Mouse (Mus musculus) forebrain, embryonic 11.5 days (tissue): Measurements from ENCODE around the gene Grik2. TPM values are rescaled to one million over a fixed set of nuclear protein-coding genes. Genes with fewer than 3 reads are reported as not detected.
"Not testable (repeated sequence)": the region's sequence is repeated elsewhere in the genome, so short reads cannot be mapped to it uniquely, and the experiment has no call there.

ENCODE experiments used
- ATAC-seq: fragments of 200-750 bp; cut with Nextera tagmentation; replicated peaks from 2 replicates; pipeline ENCODE4 v1.8.0; 2017; ENCODE audit warnings: moderate TSS enrichment; ENCODE audit not compliant: low FRiP score
- DNase-seq: peaks from one replicate; pipeline ENCODE4 v3.0.0-alpha.2; 2017; ENCODE audit warnings: low spot score
- H3K27ac ChIP-seq: fragments of 300-500 bp; sonication (generic); 2 replicates; pipeline ENCODE4 v1.5.1; 2014; ENCODE audit warnings: low read depth, low read length
- H3K27me3 ChIP-seq: fragments of 300-500 bp; sonication (generic); 2 replicates; pipeline ENCODE4 v1.6.1; 2014; ENCODE audit warnings: mild to moderate bottlenecking, low read length, mixed read lengths; ENCODE audit not compliant: control insufficient read depth, insufficient read depth
- H3K36me3 ChIP-seq: fragments of 300-500 bp; sonication (generic); 2 replicates; pipeline ENCODE4 v1.6.1; 2014; ENCODE audit warnings: mild to moderate bottlenecking, low read length, moderate library complexity, mixed read lengths; ENCODE audit not compliant: control insufficient read depth, insufficient read depth
- H3K4me1 ChIP-seq: fragments of 300-500 bp; sonication (generic); replicated peaks from 2 replicates; pipeline ENCODE4 v1.6.1; 2014; ENCODE audit warnings: low read length, mixed read lengths; ENCODE audit not compliant: control insufficient read depth, insufficient read depth
- H3K4me2 ChIP-seq: fragments of 300-500 bp; sonication (generic); 2 replicates; pipeline ENCODE4 v1.6.1; 2014; ENCODE audit warnings: low read depth, mild to moderate bottlenecking, low read length, moderate library complexity, mixed read lengths; ENCODE audit not compliant: severe bottlenecking
- H3K4me3 ChIP-seq: fragments of 300-500 bp; sonication (generic); 2 replicates; pipeline ENCODE4 v1.5.1; 2014; ENCODE audit warnings: low read depth, low read length
- H3K9ac ChIP-seq: fragments of 300-500 bp; sonication (generic); 2 replicates; pipeline ENCODE4 v1.6.1; 2014; ENCODE audit warnings: low read length
- H3K9me3 ChIP-seq: fragments of 300-500 bp; sonication (generic); 2 replicates; pipeline ENCODE4 v1.6.1; 2016; ENCODE audit warnings: low read length, mixed read lengths; ENCODE audit not compliant: control insufficient read depth
- WGBS: fragments of 180-500 bp; shearing (Covaris S2); extraction: QIAGEN DNeasy Blood & Tissue Kit; methylation state at CpG from one replicate; pipeline ENCODE4 v1.1.7; 2014; 5-methylcytosine and 5-hydroxymethylcytosine counted together
- polyA plus RNA-seq: library from polyadenylated mRNA; unstranded; fragments of >200 nt; fragmentation: Nextera tagmentation; extraction: Ambion mirVana; gene quantifications from 2 replicates; pipeline ENCODE4 v1.2.1, GENCODE M21; 2014

The Grik2 gene
- polyA plus RNA-seq, 1 experiment from 2014 or later: 17.3 TPM

DNA sequence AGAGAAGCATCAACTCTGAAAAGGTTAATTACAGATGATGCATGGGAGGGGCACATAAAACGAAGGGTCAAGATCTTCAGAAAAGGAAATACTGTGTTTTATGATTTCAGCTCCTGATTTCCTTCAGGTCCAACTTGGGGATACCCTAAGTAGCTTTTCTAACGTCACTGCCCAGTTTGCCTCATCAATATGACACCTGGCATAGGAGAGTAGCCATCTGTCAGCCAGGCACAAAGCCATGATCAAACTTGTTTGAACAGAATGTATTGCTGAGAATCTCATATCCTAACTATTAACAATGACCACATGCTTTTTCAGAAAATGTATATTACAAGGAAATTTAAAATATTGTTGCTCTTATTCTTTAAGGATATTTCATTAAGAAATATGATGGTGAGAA lies 406.7 kb downstream of the Grik2 start:
- 81% methylated on average over 2 of the region's 2 CpGs for WGBS
- H3K4me3 ChIP-seq: no peak overlapping the region
- no peak overlapping the region for H3K4me2 ChIP-seq
- no peak overlapping the region for H3K9ac ChIP-seq
- ATAC-seq (no peak), DNase-seq (no peak)
- H3K9me3 ChIP-seq: no peaks in the 10 kb centered on the region
- H3K4me1 ChIP-seq: no peaks in the 10 kb centered on the region
- H3K36me3 ChIP-seq: no peaks in the 10 kb centered on the region
- H3K27me3 ChIP-seq: no peaks in the 10 kb centered on the region
- no peak overlapping the region for H3K27ac ChIP-seq

- no peaks in the 10 kb centered on the region for H3K36me3 ChIP-seq
- 90% methylated on average over 2 of the region's 2 CpGs for WGBS
- no peaks in the 10 kb centered on the region for H3K9me3 ChIP-seq
- no peak overlapping the region for H3K4me3 ChIP-seq
- ATAC-seq (no peak), DNase-seq (no peak)
- H3K27me3 ChIP-seq: no peaks in the 10 kb centered on the region
- no peak overlapping the region for H3K27ac ChIP-seq
- H3K4me1 ChIP-seq: no peaks in the 10 kb centered on the region
- H3K9ac ChIP-seq: no peak overlapping the region
- H3K4me2 ChIP-seq: no peak overlapping the region
Observed at GRCm38 (mm10) chr10:49368601-49369000, 420.0 kb downstream of the Grik2 start.

DNA sequence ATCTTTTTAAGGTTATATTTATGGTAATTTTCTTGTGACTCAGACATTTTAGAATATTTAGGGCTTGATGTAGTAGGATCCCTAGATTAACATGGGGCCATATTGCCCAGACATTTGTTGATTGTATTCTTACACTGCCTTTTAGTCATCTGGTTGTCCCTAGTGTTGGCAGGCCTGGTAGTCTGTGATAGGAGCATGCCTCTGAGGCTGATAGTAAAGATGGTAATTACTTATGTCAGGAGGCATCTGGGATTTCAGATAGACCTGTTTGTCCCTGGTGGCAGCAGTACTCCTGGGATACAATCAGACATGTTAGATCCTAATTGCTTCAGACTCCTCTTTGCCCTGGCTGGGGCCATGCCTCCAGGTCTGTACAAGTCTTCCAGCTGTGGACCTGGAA lies 423.3 kb downstream of the Grik2 start:
- Histone ChIP-seq H3K27me3 (no peaks in the 10 kb centered on the region), H3K27ac (no peak overlapping the region), H3K4me1 (no peaks in the 10 kb centered on the region), H3K36me3 (no peaks in the 10 kb centered on the region), H3K4me3 (no peak overlapping the region), H3K4me2 (no peak overlapping the region), H3K9me3 (no peaks in the 10 kb centered on the region), H3K9ac (no peak overlapping the region)
- DNase-seq: no peak
- ATAC-seq: no peak

DNA sequence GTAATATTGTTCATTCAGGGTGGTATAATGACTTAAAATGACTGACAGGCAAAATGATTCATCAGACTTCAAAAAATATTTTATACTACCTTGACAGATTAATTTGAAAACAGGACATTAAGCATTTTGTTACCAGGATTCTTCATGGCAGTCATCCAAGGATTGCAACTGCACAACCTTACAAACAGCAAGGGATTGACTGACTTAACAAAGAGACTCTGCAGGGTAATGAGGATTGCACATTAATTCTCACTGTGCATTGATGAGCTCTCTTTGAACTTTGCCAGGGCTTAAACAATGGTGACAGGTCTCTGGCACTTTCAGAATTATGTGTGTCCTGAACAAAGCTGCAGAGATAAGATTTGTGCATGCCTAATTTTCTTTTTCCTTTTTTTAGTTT lies 466.2 kb downstream of the Grik2 start:
- ATAC-seq (peak; percentile 93), DNase-seq (no peak)
- no peaks in the 10 kb centered on the region for H3K36me3 ChIP-seq
- no peaks in the 10 kb centered on the region for H3K27me3 ChIP-seq
- H3K9ac ChIP-seq: no peak overlapping the region
- H3K4me1 ChIP-seq: no peaks in the 10 kb centered on the region
- no peak overlapping the region for H3K27ac ChIP-seq
- H3K4me2 ChIP-seq: no peak overlapping the region
- H3K4me3 ChIP-seq: no peak overlapping the region
- H3K9me3 ChIP-seq: no peaks in the 10 kb centered on the region

- Histone ChIP-seq H3K27me3 (no peaks in the 10 kb centered on the region), H3K4me1 (no peaks in the 10 kb centered on the region), H3K4me3 (no peak overlapping the region), H3K9me3 (no peaks in the 10 kb centered on the region), H3K36me3 (no peaks in the 10 kb centered on the region), H3K9ac (no peak overlapping the region), H3K27ac (no peak overlapping the region), H3K4me2 (no peak overlapping the region)
- DNase-seq: no peak
- no peak for ATAC-seq
- 79% methylated on average over 2 of the region's 2 CpGs for WGBS
Observed at GRCm38 (mm10) chr10:49319880-49320279, 468.7 kb downstream of the Grik2 start.

GRCm38 (mm10) chr10:49256247-49256939 lies 532.2 kb downstream of the Grik2 start:
- H3K9ac ChIP-seq: 0 out of 2 replicates have a peak overlapping the region, but pooled peaks have one; percentile 27
- ATAC-seq: peak; percentile 96

DNA sequence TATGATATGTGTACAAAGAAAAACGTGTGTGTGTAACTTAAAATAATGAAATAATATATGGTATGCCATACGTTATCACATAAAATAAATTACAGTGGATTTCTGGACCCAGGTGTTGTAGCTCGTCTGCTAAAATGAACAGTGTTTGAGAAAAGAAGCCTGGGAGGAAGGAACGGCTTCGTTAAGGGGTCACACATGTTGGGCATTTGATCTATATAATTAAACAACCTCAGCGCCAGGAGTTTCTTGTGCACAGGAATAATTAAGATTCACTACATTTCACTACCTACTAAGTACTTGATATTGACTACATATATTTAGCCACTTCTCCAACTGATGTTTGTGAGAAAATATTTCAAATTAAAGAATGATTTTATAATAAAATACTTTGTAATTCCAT lies 551.2 kb downstream of the Grik2 start:
- peak; percentile 54 for ATAC-seq
- 51% methylated on average over 6 of the region's 6 CpGs for WGBS
- not testable (repeated sequence) for H3K36me3 ChIP-seq, H3K27me3 ChIP-seq, H3K9me3 ChIP-seq, H3K4me1 ChIP-seq, H3K9ac ChIP-seq, H3K4me2 ChIP-seq, H3K4me3 ChIP-seq, DNase-seq, H3K27ac ChIP-seq

More at GRCm38 (mm10) chr10:49256247-49256939, 532.2 kb downstream of the Grik2 start:
- Histone ChIP-seq H3K4me1 (0 out of 2 replicates have a peak, but pooled peaks cover 2% of the 10 kb centered on the region), H3K4me3 (no peak overlapping the region), H3K27ac (peak overlapping the region; percentile 95), H3K36me3 (no peaks in the 10 kb centered on the region), H3K9me3 (no peaks in the 10 kb centered on the region), H3K4me2 (peak overlapping the region; percentile 18; the same call in 1 of the 2 replicates), H3K27me3 (no peaks in the 10 kb centered on the region)
- 4% methylated on average over 2 of the region's 2 CpGs for WGBS
- peak; percentile 49 for DNase-seq

- H3K4me2 ChIP-seq, H3K4me1 ChIP-seq, H3K36me3 ChIP-seq, H3K9ac ChIP-seq, H3K9me3 ChIP-seq, H3K27ac ChIP-seq, H3K27me3 ChIP-seq, DNase-seq, H3K4me3 ChIP-seq: not testable (repeated sequence)
- ATAC-seq: peak; percentile 57; the same call in 1 of the 2 replicates
Observed at GRCm38 (mm10) chr10:49236844-49237243, 551.7 kb downstream of the Grik2 start.

- Histone ChIP-seq H3K4me3 (no peak overlapping the region), H3K36me3 (no peaks in the 10 kb centered on the region), H3K4me2 (no peak overlapping the region), H3K9ac (no peak overlapping the region), H3K4me1 (no peaks in the 10 kb centered on the region), H3K27ac (no peak overlapping the region), H3K9me3 (no peaks in the 10 kb centered on the region), H3K27me3 (no peaks in the 10 kb centered on the region)
- 43% methylated on average over 1 of the region's 1 CpGs for WGBS
- DNase-seq (no peak), ATAC-seq (peak; percentile 60)
Observed at GRCm38 (mm10) chr10:49220096-49220495, 568.5 kb downstream of the Grik2 start.
